Mouse (Mus musculus): ENCODE measurements around the gene Tcn2. TPM values are rescaled to one million over a fixed set of nuclear protein-coding genes. Genes with fewer than 3 reads are reported as not detected.
"Not testable (repeated sequence)": the region's sequence is repeated elsewhere in the genome, so short reads cannot be mapped to it uniquely, and the experiment has no call there.

Tcn2 gene
- polyA plus RNA-seq, 1 experiment, result 33.7 TPM

GRCm38 (mm10) chr11:3963610-3964415 is 31.9 kb upstream of the Tcn2 start, which contains the start of gene Pes1:
Gene Pes1 (plus strand): TSS chr11:3963975.
- H3K4me3 ChIP-seq (ENCODE audit: insufficient read depth, low read length), result peak within 1 kb of the TSS; percentile 63

GRCm38 (mm10) chr11:3963155-3963554 is 31.2 kb upstream of the Tcn2 start:
- Histone ChIP-seq H3K27ac (ENCODE audit: insufficient read depth, low read length) (no peak overlapping the region), H3K4me3 (ENCODE audit: insufficient read depth, low read length) (peak overlapping the region; percentile 63), H3K4me1 (ENCODE audit: control insufficient read depth, insufficient read depth, low read length) (peaks cover 3% of the 10 kb centered on the region; the same call in 1 of the 2 replicates)
- TF ChIP-seq POLR2A (IDR thresholded peaks at IDR 0.05; ENCODE audit: extremely low read depth, insufficient read depth, low read length) (no peak), CTCF (IDR thresholded peaks at IDR 0.05; ENCODE audit: extremely low read depth, insufficient read depth, low read length) (no peak)

More at GRCm38 (mm10) chr11:3963610-3964415, 31.9 kb upstream of the Tcn2 start, which contains the start of gene Pes1:
- TF ChIP-seq CTCF (IDR thresholded peaks at IDR 0.05; ENCODE audit: extremely low read depth, insufficient read depth, low read length) (no peak), POLR2A (IDR thresholded peaks at IDR 0.05; ENCODE audit: extremely low read depth, insufficient read depth, low read length) (no peak)
- Histone ChIP-seq H3K4me1 (ENCODE audit: control insufficient read depth, insufficient read depth, low read length) (peaks cover 3% of the 10 kb centered on the region; the same call in 1 of the 2 replicates), H3K27ac (ENCODE audit: insufficient read depth, low read length) (no peak within 1 kb of the TSS)

GRCm38 (mm10) chr11:3961761-3962160 is 29.8 kb upstream of the Tcn2 start:
- H3K4me3 ChIP-seq (ENCODE audit: insufficient read depth, low read length), result no peak overlapping the region
- TF ChIP-seq POLR2A (IDR thresholded peaks at IDR 0.05; ENCODE audit: extremely low read depth, insufficient read depth, low read length), result no peak
- no peak for TF ChIP-seq CTCF (IDR thresholded peaks at IDR 0.05; ENCODE audit: extremely low read depth, insufficient read depth, low read length)
- peaks cover 3% of the 10 kb centered on the region; the same call in 1 of the 2 replicates for H3K4me1 ChIP-seq (ENCODE audit: control insufficient read depth, insufficient read depth, low read length)
- no peak overlapping the region for H3K27ac ChIP-seq (ENCODE audit: insufficient read depth, low read length)

GRCm38 (mm10) chr11:3960901-3961300 is 28.9 kb upstream of the Tcn2 start:
- H3K4me3 ChIP-seq (ENCODE audit: insufficient read depth, low read length), result no peak overlapping the region
- TF ChIP-seq POLR2A (IDR thresholded peaks at IDR 0.05; ENCODE audit: extremely low read depth, insufficient read depth, low read length) (no peak), CTCF (IDR thresholded peaks at IDR 0.05; ENCODE audit: extremely low read depth, insufficient read depth, low read length) (no peak)
- H3K4me1 ChIP-seq (ENCODE audit: control insufficient read depth, insufficient read depth, low read length), result peaks cover 3% of the 10 kb centered on the region; the same call in 1 of the 2 replicates
- no peak overlapping the region for H3K27ac ChIP-seq (ENCODE audit: insufficient read depth, low read length)

- not testable (repeated sequence) for H3K27ac ChIP-seq (ENCODE audit: insufficient read depth, low read length); H3K4me3 ChIP-seq (ENCODE audit: insufficient read depth, low read length)
Measured at GRCm38 (mm10) chr11:3955371-3955770, 23.4 kb upstream of the Tcn2 start.

GRCm38 (mm10) chr11:3954876-3955275 is 22.9 kb upstream of the Tcn2 start:
- not testable (repeated sequence) for H3K4me3 ChIP-seq (ENCODE audit: insufficient read depth, low read length); H3K4me1 ChIP-seq (ENCODE audit: control insufficient read depth, insufficient read depth, low read length); H3K27ac ChIP-seq (ENCODE audit: insufficient read depth, low read length)

More at GRCm38 (mm10) chr11:3955371-3955770, 23.4 kb upstream of the Tcn2 start:
- H3K4me1 ChIP-seq (ENCODE audit: control insufficient read depth, insufficient read depth, low read length), result not testable (repeated sequence)

GRCm38 (mm10) chr11:3946386-3946785 is 14.4 kb upstream of the Tcn2 start:
- TF ChIP-seq CTCF (IDR thresholded peaks at IDR 0.05; ENCODE audit: extremely low read depth, insufficient read depth, low read length) (no peak), POLR2A (IDR thresholded peaks at IDR 0.05; ENCODE audit: extremely low read depth, insufficient read depth, low read length) (no peak)
- H3K4me1 ChIP-seq (ENCODE audit: control insufficient read depth, insufficient read depth, low read length), result no peaks in the 10 kb centered on the region
- H3K4me3 ChIP-seq (ENCODE audit: insufficient read depth, low read length), result no peak overlapping the region
- no peak overlapping the region for H3K27ac ChIP-seq (ENCODE audit: insufficient read depth, low read length)

- Histone ChIP-seq H3K4me3 (ENCODE audit: insufficient read depth, low read length) (no peak overlapping the region), H3K4me1 (ENCODE audit: control insufficient read depth, insufficient read depth, low read length) (no peaks in the 10 kb centered on the region), H3K27ac (ENCODE audit: insufficient read depth, low read length) (no peak overlapping the region)
- TF ChIP-seq CTCF (IDR thresholded peaks at IDR 0.05; ENCODE audit: extremely low read depth, insufficient read depth, low read length) (no peak), POLR2A (IDR thresholded peaks at IDR 0.05; ENCODE audit: extremely low read depth, insufficient read depth, low read length) (no peak)
Measured at GRCm38 (mm10) chr11:3941371-3941770, 9.4 kb upstream of the Tcn2 start.

- TF ChIP-seq POLR2A (IDR thresholded peaks at IDR 0.05; ENCODE audit: extremely low read depth, insufficient read depth, low read length) (no peak), CTCF (IDR thresholded peaks at IDR 0.05; ENCODE audit: extremely low read depth, insufficient read depth, low read length) (no peak)
- H3K27ac ChIP-seq (ENCODE audit: insufficient read depth, low read length), result no peak overlapping the region
- no peaks in the 10 kb centered on the region for H3K4me1 ChIP-seq (ENCODE audit: control insufficient read depth, insufficient read depth, low read length)
- H3K4me3 ChIP-seq (ENCODE audit: insufficient read depth, low read length), result no peak overlapping the region
Measured at GRCm38 (mm10) chr11:3937321-3937874, 5.4 kb upstream of the Tcn2 start.

- no peaks in the 10 kb centered on the region for H3K4me1 ChIP-seq (ENCODE audit: control insufficient read depth, insufficient read depth, low read length)
- H3K27ac ChIP-seq (ENCODE audit: insufficient read depth, low read length), result no peak overlapping the region
- no peak for TF ChIP-seq POLR2A (IDR thresholded peaks at IDR 0.05; ENCODE audit: extremely low read depth, insufficient read depth, low read length)
- no peak for TF ChIP-seq CTCF (IDR thresholded peaks at IDR 0.05; ENCODE audit: extremely low read depth, insufficient read depth, low read length)
- H3K4me3 ChIP-seq (ENCODE audit: insufficient read depth, low read length), result no peak overlapping the region
Measured at GRCm38 (mm10) chr11:3936318-3936717, 4.4 kb upstream of the Tcn2 start.
